Mouse (Mus musculus): ENCODE data around the gene Pomgnt1.

Pomgnt1 gene

DNA sequence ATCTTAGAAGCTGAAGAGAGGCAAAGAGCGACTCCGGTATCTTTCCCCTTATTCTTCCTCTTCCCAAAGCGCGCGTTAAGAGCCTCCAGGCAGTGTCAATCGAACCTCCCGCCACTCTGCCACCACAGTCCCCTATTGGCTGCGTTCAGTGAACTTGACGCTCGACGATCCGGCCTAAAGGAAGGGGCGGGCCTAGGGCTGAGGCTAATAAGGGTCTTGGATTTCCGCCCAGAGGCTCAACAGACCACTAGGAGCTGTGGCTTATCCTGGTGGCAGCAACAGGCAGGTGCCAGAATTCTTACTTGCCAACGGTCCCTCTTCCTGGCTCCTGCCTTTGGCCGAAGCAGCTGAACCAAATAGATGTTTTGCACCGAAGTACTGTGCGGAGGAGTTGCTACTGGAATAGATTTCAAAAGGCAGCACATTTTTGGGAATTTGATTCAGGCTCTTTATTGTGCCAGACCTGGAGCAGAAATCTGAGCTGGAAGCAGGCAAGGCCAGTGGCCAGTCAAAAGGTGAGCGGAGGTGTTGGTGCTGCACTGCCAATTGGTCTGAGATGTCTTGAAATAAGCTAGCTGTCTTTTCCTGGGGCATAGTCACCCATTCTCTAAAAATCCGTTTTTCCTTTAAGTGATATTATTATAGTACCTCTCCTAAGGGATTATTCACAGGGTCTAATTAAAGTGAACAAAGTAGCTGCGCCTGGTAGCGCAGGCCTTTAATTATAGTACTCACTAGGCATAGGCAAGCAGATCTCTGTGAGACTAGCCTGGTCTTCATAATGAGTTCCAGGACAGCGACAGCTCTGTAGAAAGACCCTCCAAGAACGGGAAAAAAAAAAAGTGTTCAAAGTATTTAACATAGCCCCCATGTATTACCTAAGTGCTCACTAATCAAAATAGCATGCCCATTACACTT is at the start of gene Pomgnt1, which contains the start of gene Rad54l:
Gene Pomgnt1 (plus strand): TSS at position 239 of the 918 bp plus-strand sequence.
Gene Rad54l (minus strand): TSS at position 89 of the 918 bp plus-strand sequence.
- DNase-seq (ENCODE audit: low spot score in 2 of 2) = peak; percentile 39 to 61

DNA sequence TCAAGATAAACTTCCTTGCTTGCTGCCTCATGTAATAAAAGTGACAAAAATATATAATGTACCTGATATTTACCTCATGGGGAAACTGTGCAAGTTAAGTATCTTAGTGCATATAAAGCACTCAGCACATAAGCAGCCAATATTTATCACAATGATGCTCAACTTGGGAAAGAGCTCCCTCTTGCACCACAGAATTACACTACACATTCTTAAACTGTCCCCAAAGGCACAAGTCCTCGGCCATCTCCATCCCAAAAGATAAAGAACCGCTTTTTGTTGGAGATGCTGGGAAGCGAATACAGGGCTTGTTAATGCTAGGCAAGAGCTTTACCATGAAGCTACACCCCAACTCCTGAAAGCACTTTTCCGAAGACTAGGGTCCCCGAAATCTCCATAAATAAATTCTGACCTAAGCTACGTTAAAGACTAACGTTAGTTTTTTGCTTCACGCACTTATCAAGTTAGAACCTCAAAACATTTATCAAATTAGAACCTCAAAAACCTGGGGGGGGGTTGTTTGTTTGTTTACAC is 49.4 kb upstream of the Pomgnt1 start:
- DNase-seq (ENCODE audit: low spot score in 2 of 2) = no peak

DNA sequence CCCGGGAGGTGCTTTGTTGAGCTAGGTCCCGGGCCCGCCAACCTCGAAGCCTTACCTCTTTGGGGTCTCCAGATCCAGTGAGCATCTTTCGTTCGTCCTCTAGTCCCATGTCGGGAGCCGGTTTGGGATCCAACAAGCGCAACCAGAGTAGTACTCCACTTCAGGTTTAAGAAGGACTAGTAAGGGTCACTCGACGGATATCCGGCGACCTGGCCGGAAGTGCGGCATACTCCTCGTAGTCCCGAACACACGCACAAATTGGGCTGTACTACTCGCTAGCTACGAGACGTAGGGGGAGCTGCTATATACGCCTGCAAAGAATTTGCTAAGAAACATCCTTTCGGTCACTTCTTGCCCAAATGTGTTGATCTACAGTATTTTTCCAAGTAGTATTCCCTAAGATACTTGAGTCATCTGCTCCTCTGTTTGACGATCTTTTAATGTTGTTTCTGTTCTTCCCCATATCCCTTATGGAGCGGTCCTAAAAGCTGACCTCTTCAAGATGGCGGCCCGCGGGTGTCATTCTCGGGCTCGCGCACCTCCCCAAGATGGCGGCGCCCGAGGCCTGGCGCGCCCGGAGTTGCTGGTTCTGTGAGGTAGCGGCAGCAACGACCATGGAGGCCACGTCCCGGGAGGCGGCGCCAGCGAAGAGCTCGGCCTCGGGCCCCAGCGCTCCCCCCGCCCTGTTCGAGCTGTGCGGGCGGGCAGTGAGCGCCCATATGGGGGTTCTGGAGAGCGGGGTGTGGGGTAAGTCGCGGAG is 48.6 kb upstream of the Pomgnt1 start, which contains the start of the genes Uqcrh and Lrrc41:
Gene Uqcrh (minus strand): TSS at position 211 of the 760 bp plus-strand sequence.
Gene Lrrc41 (plus strand): TSS at position 409 of the 760 bp plus-strand sequence.
- peak; percentile 94 to 95 for DNase-seq (ENCODE audit: low spot score in 2 of 2)

DNA sequence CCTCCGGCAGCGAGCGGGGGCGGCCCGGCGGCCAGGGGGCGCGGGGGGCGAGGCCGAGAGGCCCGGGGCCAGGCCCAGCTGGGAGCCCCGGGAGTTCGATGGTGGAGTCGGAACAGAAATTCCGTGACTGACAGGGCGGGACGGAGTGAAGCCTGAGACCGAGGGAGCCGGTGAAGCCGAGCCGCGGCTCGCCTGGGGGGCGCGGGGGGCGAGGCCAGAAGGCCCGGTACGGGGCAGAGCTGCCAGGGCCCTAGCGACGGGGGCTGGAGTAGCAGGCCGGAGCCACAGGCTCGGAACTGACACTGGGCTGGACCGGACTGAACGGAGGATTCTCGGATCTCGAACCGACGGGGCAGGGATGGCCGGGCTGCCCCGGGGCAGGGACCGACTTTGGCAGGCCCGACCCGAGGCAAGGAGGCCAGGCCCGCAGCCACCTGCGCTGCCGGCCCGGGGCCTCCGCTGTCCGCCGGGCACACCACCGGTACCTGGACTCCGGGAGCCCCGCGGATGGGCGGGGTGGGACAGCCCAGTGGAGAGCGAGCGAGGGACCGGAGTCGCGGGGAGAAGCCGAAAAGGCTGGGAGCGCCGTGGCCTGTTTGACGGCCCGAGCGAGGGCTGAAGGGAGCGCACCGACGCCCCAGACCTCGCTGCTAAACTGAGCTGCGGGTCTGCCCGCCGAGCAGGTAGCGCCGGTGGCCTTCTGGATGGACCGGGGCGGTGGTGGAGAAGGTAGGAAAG is 47.8 kb upstream of the Pomgnt1 start:
- DNase-seq (ENCODE audit: low spot score in 2 of 2) = peak; percentile 42 to 47

DNA sequence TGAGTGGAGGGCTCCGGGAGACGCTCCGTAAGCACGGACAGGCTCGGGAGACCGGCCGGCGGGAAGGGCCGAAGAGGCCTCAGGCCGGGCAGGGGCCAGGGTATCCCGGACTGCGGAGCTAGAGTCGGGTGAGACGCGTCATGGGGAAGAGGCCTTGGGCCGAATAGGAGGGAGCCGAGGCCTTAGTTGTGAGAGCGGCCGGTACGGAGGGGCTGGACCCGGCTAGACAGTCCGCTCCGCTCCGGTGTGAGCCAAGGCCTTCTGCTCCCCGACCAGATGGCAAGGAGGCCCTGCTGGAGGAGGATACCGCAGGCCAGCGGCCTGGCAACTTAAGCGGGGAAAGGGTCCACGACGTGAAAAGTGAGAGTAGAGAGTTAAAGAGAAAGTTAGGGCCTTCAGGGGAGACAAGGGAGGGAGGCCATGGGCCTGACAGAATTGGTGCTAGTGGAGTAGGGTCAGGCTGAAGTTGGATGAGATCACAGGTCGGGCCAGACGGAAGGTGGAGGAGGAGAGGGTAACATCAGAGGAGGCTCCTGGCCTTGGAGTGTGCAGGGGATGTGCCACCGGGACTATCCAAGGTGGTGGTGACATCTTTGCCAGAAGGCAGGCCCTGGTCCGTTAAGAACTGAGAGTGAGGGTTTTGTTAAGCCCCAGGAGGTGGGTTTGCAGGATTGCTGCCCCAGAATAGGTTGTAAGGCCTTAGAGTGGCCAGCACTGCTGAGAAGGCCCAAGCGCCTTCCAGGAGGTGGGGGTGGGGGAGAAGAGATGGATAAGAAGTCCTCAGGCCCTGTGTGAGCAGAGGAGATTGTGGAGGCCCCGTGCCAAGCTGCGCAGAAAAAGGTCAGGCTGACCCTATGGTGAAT is 47.0 kb upstream of the Pomgnt1 start:
- DNase-seq (ENCODE audit: low spot score in 2 of 2) = peak in 1 of 2 experiments; percentile 19

DNA sequence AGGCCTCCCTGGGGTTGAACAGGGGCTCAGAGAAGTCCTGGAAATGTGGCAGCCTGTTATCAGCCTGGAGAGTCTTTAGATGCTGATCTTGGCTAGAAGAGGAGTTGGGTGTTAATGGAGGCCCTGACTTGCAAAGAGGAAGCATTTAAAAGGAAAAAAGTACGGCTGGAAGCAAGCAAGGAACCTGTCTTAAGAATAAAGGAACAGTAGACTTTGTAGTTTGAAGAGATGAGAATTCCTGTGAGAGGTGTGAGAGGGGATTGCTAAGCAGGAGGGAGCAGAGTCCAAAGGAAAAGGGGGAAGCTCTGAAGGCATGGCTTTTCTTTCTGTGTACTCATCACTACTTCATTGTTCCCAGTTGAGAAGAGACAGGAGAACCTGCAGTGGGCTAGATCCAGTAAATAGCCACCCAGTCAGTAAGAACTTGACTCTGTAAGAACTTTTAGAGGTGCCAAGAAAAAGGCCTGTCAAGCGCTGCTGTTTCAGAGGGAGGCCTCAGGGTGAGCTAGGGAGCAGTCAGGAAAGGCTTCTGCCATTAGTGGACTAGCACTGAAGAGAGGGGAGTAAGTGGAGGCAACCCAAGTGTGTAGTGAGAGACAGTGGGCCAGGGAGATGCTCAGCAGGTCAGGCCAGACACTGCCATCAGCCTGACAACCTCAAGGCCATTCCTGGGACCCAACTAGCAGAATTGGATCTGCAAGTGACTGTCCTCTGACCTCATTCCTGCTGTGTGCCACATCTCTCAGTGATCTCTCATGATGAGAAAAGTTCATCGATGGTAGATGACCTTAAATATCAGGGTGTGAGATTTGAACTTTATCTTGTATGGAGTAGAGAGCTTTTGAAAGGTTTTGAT is 46.2 kb upstream of the Pomgnt1 start:
- no peak for DNase-seq (ENCODE audit: low spot score in 2 of 2)

DNA sequence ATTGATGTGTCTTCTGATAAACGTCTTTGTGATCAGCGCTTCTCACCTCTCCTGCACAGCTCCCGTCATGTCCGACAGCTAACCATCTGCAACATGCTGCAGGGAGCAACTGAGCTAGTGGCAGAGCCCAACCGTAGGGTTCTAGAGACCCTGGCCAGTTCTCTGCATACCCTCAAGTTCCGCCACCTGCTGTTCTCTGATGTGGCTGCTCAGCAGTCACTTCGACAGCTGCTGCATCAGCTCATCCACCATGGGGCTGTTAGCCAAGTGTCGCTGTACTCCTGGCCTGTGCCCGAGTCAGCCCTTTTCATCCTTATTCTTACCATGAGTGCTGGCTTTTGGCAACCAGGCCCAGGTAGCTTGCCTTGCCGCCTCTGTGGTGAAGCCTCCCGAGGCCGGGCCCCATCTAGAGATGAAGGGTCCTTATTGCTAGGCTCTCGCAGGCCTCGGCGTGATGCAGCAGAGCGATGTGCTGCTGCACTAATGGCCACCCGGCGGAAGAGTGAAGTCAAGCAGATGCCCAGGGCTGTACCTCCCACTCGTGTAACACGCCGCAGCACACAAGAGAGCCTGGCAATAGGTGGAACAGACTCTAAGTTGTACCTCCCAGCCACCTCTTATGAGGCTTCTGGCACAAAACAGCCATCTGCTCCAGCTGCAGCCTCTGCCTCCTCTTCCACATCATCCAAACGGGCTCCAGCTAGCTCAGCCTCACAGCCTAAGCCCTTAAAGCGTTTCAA is 35.0 kb upstream of the Pomgnt1 start:
- DNase-seq (ENCODE audit: low spot score in 2 of 2) = no peak

DNA sequence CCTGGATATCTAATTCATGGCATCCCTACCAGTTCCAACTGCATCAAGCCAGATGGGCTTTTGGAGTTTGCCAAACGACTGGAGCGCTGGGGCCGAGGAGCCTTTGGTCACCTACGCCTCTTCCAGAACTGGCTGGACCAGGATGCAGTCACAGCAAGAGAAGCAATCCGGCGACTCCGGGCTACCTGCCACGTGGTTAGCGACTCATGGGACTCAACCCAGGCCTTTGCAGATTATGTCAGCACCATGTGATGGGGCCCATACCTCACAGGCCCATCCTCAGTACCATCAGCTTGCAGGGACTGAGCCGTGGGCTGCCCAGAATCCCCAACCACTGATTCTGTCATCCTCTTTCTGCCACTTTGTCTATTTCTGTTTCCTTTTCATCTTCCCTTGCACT is 27.3 kb upstream of the Pomgnt1 start:
- DNase-seq (ENCODE audit: low spot score in 2 of 2) = no peak

DNA sequence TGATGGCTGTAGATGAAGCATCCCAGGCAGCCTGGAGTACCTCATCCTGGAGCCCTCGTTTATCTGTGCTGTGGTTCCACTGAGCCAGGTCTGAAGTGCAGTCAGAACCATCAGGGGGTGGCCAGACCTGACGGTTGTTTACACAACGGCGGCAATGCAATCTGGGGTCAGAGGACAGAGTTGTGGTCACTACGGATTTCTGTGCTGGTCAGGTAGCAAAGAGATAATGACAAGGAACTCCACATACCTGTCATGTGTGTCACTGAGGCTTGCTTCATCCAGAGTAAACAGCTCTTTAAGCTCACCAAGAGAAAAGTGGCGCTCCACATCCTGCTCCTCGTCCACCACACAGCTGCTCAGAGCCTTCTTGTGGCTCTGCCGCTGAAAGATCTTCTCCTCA is 26.4 kb upstream of the Pomgnt1 start:
- no peak for DNase-seq (ENCODE audit: low spot score in 2 of 2)

DNA sequence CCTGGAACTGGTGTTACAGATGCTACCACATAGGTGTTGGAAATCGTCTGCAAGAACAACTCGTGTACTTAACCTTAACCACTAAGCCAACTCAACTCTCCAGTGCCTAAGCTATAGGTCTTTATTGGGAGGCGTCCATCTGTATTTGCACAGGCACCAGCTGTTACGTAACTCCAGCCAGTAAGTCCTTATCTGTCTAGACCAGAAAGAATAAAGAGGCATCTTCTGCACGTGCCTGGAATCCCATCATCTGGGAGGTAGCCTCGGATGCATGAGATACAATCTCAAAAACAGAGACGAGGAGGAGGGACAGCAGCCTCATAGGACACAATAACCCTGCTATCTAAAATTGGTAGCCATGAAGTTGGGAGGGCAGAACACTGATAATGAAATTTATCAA is 22.7 kb upstream of the Pomgnt1 start:
- DNase-seq (ENCODE audit: low spot score in 2 of 2) = no peak

DNA sequence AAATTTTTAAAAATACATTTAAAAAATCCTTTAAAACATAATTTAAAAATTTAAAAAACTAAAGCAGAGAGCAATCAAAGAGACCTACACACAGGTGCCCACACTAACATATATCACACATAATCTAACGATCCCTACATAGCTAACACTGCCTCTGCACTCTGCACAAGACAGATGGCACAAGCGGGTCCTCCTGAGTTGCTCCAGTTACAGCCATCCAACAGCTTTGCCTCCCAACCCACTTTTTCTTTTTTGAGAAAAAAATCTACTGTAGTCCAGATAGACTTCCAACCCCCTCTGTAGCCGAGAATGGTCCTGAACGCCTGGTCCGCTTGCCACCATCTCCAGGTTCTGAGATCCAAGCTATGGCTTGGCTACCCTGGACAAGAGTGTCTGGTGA is 18.4 kb upstream of the Pomgnt1 start:
- DNase-seq (ENCODE audit: low spot score in 2 of 2) = no peak

DNA sequence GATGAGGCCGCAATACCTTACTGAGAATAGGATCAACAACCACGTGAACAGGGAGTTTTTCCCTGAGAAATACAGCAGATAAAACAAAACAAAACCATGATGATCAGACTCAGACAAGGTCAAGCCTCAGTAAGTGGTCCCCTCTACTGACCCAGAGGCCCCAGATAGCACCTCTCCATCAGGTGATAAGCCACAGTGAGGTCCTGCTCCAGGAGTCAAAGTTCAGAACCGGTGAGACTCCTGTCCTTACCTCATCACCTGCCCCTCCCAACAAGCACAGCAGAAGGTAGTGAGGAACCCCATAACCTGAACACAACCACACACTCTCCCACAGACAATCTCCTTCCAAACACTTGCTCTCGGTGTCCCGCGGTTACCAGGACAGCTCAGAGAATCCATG is 12.9 kb upstream of the Pomgnt1 start:
- no peak for DNase-seq (ENCODE audit: low spot score in 2 of 2)

DNA sequence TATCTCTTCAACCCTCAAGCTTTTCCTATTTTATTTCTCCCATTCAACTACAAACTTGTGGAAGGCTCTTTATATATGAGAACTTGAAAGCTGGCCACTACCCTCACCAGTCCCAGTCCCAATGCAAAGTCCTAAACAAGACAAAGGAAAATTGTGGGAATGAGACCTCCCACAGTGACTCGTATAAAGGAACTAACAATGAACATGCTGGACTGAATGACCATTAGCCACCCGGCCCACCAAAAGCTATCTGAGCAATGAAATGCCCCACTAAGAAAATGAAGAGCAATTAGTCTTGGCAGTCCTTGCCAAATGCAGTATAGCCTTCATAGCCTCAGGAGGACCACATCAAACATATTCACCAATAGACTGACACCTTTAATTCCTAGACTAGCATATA is 12.2 kb upstream of the Pomgnt1 start:
- no peak for DNase-seq (ENCODE audit: low spot score in 2 of 2)

DNA sequence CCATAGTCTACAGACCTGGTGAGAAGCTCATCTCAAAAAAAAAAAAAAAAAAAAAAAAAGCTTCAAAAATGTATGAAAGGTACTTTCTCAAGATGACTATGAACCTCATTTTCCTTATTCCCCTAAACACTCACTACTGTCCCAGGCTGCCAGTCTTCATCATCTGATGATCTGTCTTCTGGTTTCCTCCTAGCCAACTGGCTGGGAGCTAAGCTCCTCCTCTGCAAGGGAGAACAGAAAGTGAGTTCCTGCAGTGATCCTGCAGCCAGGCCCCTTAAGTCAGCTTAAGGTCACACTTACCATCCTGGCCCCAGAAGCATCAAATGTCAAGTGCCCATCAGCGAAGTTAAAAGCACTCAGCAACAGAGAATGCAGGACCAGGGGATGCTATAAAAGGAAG is 878 bp upstream of the Pomgnt1 start:
- no peak for DNase-seq (ENCODE audit: low spot score in 2 of 2)

DNA sequence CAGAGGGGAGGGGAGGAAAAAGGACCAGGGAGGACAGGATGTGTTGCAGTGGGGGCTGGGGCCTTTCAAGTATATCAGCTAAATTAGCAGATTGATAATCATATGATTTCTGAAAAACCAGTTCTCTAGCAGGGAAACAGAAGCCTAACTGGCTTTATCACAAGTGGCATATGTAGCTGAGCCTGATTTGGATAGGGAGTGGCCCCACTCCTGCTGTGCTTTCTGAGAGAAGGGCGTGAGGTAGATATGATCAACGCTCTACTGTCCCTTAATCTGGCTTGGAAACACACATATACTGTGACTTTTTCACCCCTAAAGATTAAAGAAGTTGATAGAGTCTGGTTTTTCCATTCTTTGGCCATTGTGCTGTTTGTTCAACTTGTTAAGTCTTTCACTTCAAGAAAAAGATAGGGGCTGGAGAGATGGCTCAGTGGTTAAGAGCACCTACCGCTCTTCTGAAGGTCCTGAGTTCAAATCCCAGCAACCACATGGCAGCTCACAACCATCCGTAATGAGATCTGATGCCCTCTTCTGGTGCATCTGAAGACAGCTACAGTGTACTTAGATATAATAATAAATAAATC is 2.3 kb downstream of the Pomgnt1 start:
- DNase-seq (ENCODE audit: low spot score in 2 of 2) = no peak

DNA sequence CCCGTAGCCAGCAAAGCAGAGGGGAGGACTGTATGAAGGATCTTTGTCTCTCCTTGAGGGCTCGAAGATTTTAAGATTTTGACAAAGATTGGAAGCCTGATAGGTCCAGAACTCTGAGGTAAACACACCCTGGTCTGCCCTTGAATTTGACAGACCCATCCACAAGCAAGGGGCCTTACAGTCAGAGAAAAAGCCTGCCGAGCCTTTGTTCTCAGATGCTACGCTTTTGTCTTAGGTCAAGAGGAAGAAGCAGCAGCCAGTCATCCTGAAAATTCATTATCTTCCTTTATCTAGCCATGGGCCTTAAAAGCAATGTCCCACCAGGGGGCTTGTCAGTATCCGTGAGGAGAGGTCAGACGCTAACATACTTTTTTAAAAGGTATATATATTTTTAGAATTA is 4.3 kb downstream of the Pomgnt1 start:
- no peak for DNase-seq (ENCODE audit: low spot score in 2 of 2)

DNA sequence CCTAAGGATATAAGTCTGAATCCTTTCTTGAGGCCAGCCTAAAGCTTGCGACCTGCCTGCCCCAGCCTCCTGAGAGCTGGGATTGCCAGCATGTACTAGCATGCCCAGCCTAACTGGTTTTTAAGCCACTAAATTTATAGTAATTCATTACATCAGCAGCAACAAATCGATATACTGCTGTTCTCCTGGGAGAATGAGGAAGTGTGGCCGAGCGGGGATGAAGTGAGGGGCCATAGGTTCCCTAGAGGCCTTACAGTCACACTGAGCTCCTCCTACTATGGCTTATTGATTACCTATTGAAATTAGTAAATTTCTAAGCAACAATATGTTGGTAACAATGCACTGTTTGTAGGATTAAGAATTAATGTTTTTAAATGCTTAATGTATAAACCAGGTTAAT is 9.5 kb downstream of the Pomgnt1 start:
- DNase-seq (ENCODE audit: low spot score in 2 of 2) = no peak

DNA sequence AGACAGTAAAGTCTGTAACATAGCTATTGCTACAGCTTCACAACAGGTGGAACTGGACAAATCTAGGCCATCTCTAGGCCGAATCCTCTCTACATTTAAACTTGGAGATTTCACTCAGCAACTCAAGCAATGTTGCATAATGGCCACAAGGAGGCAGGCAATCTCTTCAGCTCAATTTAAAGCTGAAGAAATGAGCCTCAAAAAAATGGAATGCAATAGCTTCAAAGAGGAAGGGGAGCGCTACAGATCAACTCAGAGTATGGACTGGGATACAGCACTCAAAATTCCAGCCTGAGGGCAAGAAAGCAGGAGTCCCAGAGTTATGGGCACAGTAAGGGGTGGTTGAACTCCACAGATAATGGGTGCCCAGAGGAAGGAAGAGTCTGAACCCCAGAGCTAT is 11.3 kb downstream of the Pomgnt1 start:
- no peak for DNase-seq (ENCODE audit: low spot score in 2 of 2)
